Mouse (Mus musculus) MEL-GATA-1-ER (cell line): Measurements from ENCODE around the gene Rap1gds1.

Experiments
- DNase-seq: peaks from one replicate; pipeline ENCODE4 v3.0.0-alpha.2; 2012; ENCODE audit warnings: low read depth; ENCODE audit errors: extremely low read depth

The Rap1gds1 gene

GRCm38 (mm10) chr3:139074484-139075211 lies at the start of gene Rap1gds1:
TSS of gene Rap1gds1 (minus strand) at chr3:139075201.
- no peak for DNase-seq

GRCm38 (mm10) chr3:139118446-139118845 lies 43.4 kb upstream of the Rap1gds1 start:
- no peak for DNase-seq

- no peak for DNase-seq
Measured at GRCm38 (mm10) chr3:139116733-139117337, 41.8 kb upstream of the Rap1gds1 start.

GRCm38 (mm10) chr3:139112335-139112973 lies 37.5 kb upstream of the Rap1gds1 start:
- no peak for DNase-seq

- no peak for DNase-seq
Measured at GRCm38 (mm10) chr3:139111877-139112276, 36.9 kb upstream of the Rap1gds1 start.

GRCm38 (mm10) chr3:139108176-139108575 lies 33.2 kb upstream of the Rap1gds1 start:
- no peak for DNase-seq

GRCm38 (mm10) chr3:139103914-139104313 lies 28.9 kb upstream of the Rap1gds1 start:
- DNase-seq, result no peak

GRCm38 (mm10) chr3:139103346-139103745 lies 28.3 kb upstream of the Rap1gds1 start:
- no peak for DNase-seq

GRCm38 (mm10) chr3:139101941-139102340 lies 26.9 kb upstream of the Rap1gds1 start:
- no peak for DNase-seq

- DNase-seq, result no peak
Measured at GRCm38 (mm10) chr3:139099284-139099683, 24.3 kb upstream of the Rap1gds1 start.

- no peak for DNase-seq
Measured at GRCm38 (mm10) chr3:139095894-139096293, 20.9 kb upstream of the Rap1gds1 start.

- DNase-seq, result no peak
Measured at GRCm38 (mm10) chr3:139088526-139088925, 13.5 kb upstream of the Rap1gds1 start.

GRCm38 (mm10) chr3:139083778-139084539 lies 9.0 kb upstream of the Rap1gds1 start:
- no peak for DNase-seq

- DNase-seq, result no peak
Measured at GRCm38 (mm10) chr3:139079831-139080230, 4.8 kb upstream of the Rap1gds1 start.

GRCm38 (mm10) chr3:139078010-139078409 lies 3.0 kb upstream of the Rap1gds1 start:
- no peak for DNase-seq

- peak; percentile 40 for DNase-seq
Measured at GRCm38 (mm10) chr3:139076059-139076455, 1.1 kb upstream of the Rap1gds1 start.

GRCm38 (mm10) chr3:139075333-139076058 lies 495 bp upstream of the Rap1gds1 start:
- peak; percentile 67 for DNase-seq

GRCm38 (mm10) chr3:139073801-139074483 lies 1.1 kb downstream of the Rap1gds1 start:
- peak; percentile 53 for DNase-seq

GRCm38 (mm10) chr3:139069539-139069938 lies 5.5 kb downstream of the Rap1gds1 start:
- DNase-seq, result no peak

GRCm38 (mm10) chr3:139064076-139064475 lies 10.9 kb downstream of the Rap1gds1 start:
- DNase-seq, result no peak
